Comparison of ENCODE assay signal across 30 mouse cellular contexts in the genomic region with DNA sequence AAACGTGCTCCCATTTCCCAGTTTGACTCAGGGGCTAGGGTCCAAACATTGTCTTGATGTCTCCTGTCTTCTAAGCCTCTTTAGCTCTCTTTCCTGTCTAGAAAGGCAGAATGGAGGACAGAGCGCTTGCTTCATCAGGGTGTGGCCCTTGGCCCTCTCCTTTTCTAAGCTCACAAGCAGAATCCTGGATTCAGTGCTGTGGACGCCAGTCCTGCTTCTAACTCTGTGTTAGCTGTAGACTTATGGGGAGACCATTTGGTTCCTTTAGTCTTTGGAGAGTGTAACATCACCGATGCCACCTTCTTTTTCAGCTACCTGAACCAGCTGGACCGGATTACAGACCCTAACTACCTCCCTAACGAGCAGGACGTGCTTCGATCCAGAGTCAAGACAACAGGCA. TPM values are rescaled to one million over a fixed set of nuclear protein-coding genes. Genes with fewer than 3 reads are reported as not detected.
DNase-seq lines count a peak whose midpoint lies in the region; ATAC-seq and TF ChIP-seq lines count a peak whose summit lies in the region.
"Had no signal": no experiment of that assay in that cellular context is flagged by ENCODE, and none has a peak within 500 bp of the region (broad histone marks: within the 10 kb centered on the region; RNA-seq: fewer than 3 reads in every experiment).

No protein-coding gene starts in this region.

- no peaks in the 10 kb centered on the region for H3K36me3 ChIP-seq in heart, embryonic 10.5 days
- peaks cover 35% of the 10 kb centered on the region for H3K36me3 ChIP-seq in G1E (replicated peaks)
- H3K36me3 ChIP-seq in liver, embryonic 15.5 days (replicated peaks): peaks cover 5% of the 10 kb centered on the region; the same call in 1 of the 2 replicates
- H3K36me3 ChIP-seq: forebrain, embryonic 15.5 days; hindbrain, embryonic 15.5 days; limb, embryonic 10.5 days; limb, embryonic 15.5 days; lung, embryonic 15.5 days; neural tube, embryonic 12.5 days had no signal

- peak overlapping the region; percentile 44; the same call in 1 of the 2 replicates for H3K27ac ChIP-seq in heart, embryonic 10.5 days
- peak overlapping the region; percentile 98 for H3K27ac ChIP-seq in liver, embryonic 15.5 days (replicated peaks)
- H3K27ac ChIP-seq: forebrain, embryonic 15.5 days; hindbrain, embryonic 15.5 days; kidney, postnatal 0 days; limb, embryonic 15.5 days; lung, embryonic 15.5 days; neural tube, embryonic 12.5 days had no signal

- WGBS in heart, embryonic 10.5 days: 79% methylated on average over 8 of the region's 8 CpGs
- WGBS in liver, embryonic 15.5 days (ENCODE audit: insufficient replicate concordance): 68% methylated on average over 8 of the region's 8 CpGs

- no peak for TF ChIP-seq CTCF in G1E (IDR thresholded peaks at IDR 0.05; ENCODE audit: low read depth, low read length)

- no peaks in the 10 kb centered on the region for H3K9me3 ChIP-seq in heart, embryonic 10.5 days
- H3K9me3 ChIP-seq in G1E (replicated peaks): no peaks in the 10 kb centered on the region
- H3K9me3 ChIP-seq in liver, embryonic 15.5 days (replicated peaks): no peaks in the 10 kb centered on the region
- H3K9me3 ChIP-seq: forebrain, embryonic 15.5 days; hindbrain, embryonic 15.5 days; limb, embryonic 10.5 days; limb, embryonic 15.5 days; lung, embryonic 15.5 days; neural tube, embryonic 12.5 days had no signal

- peak overlapping the region; percentile 41 for H3K9ac ChIP-seq in liver, embryonic 15.5 days
- H3K9ac ChIP-seq: forebrain, embryonic 15.5 days; hindbrain, embryonic 15.5 days; limb, embryonic 15.5 days; lung, embryonic 15.5 days; neural tube, embryonic 12.5 days had no signal

- H3K27me3 ChIP-seq in heart, embryonic 10.5 days (ENCODE audit: insufficient read depth, poor library complexity, severe bottlenecking): peaks cover 4% of the 10 kb centered on the region; the same call in 1 of the 2 replicates
- H3K27me3 ChIP-seq in G1E (ENCODE audit: insufficient read depth, low read length): no peaks in the 10 kb centered on the region
- no peaks in the 10 kb centered on the region for H3K27me3 ChIP-seq in liver, embryonic 15.5 days
- H3K27me3 ChIP-seq: forebrain, embryonic 15.5 days; hindbrain, embryonic 15.5 days; limb, embryonic 15.5 days; lung, embryonic 15.5 days; neural tube, embryonic 12.5 days had no signal

- peak overlapping the region; percentile 65 for H3K4me2 ChIP-seq in liver, embryonic 15.5 days
- H3K4me2 ChIP-seq: forebrain, embryonic 15.5 days; hindbrain, embryonic 15.5 days; limb, embryonic 15.5 days; lung, embryonic 15.5 days; midbrain, embryonic 11.5 days; neural tube, embryonic 12.5 days had no signal

- H3K4me1 ChIP-seq in heart, embryonic 10.5 days: peaks cover 19% of the 10 kb centered on the region
- H3K4me1 ChIP-seq in G1E (ENCODE audit: insufficient read depth, low read depth, low read length): peaks cover 85% of the 10 kb centered on the region
- peaks cover 92% of the 10 kb centered on the region for H3K4me1 ChIP-seq in liver, embryonic 15.5 days (replicated peaks)
- H3K4me1 ChIP-seq: hindbrain, embryonic 15.5 days; limb, embryonic 10.5 days; limb, embryonic 15.5 days; lung, embryonic 15.5 days; neural tube, embryonic 12.5 days had no signal

- no peak for ATAC-seq in G1E (ENCODE audit: extremely low read depth, insufficient number of reproducible peaks, low FRiP score, poor library complexity, severe bottlenecking)
- ATAC-seq in liver, embryonic 15.5 days (ENCODE audit: insufficient read depth): no peak
- no peak for ATAC-seq in megakaryocyte progenitor cell, adult 5-6 weeks (replicated peaks; ENCODE audit: poor library complexity)
- ATAC-seq: forebrain, embryonic 15.5 days; midbrain, embryonic 16.5 days had no signal

- DNase-seq in heart, embryonic 10.5 days (ENCODE audit: low spot score): peak; percentile 55
- DNase-seq in heart, adult 8-10 months (ENCODE audit: low spot score): no peak
- DNase-seq in G1E (ENCODE audit: low spot score) (no peak), liver (peak; percentile 56)
- no peak for DNase-seq in urinary bladder, adult 2 months (ENCODE audit: low spot score)
- DNase-seq: adrenal gland, postnatal 14 days; cerebellum, adult 11-12 months; cerebellum, adult 9-11 months; gastrocnemius, postnatal 25 days; heart, adult 11 months; kidney, adult 2 months; right cerebral cortex, adult 18-20 months; spleen, adult 18-20 months; thymus, adult 2 months; thymus, postnatal 36 days had no signal

- no peak overlapping the region for H3K4me3 ChIP-seq in heart, embryonic 10.5 days
- peak overlapping the region; percentile 31; the same call in 1 of the 2 replicates for H3K4me3 ChIP-seq in G1E (ENCODE audit: low read depth, low read length)
- H3K4me3 ChIP-seq in liver, embryonic 15.5 days (replicated peaks): peak overlapping the region; percentile 34
- H3K4me3 ChIP-seq: forebrain, embryonic 15.5 days; hindbrain, embryonic 15.5 days; limb, embryonic 10.5 days; limb, embryonic 15.5 days; lung, embryonic 15.5 days; neural tube, embryonic 12.5 days had no signal

RNA-seq across cellular contexts. Expression of gene Gnat2, which starts 5.1 kb away (rescaled TPM):
- 1.1 and 1.9 TPM in 2 replicates for polyA plus RNA-seq in heart, embryonic 10.5 days (2016; fragmentation: Nextera tagmentation; extraction: Ambion mirVana)
- total RNA-seq in heart, adult 8-10 months (2022): under 1 TPM in 2 of 4 experiments, not detected in 2; 0.28 to 0.47 TPM
- 9.0 and 10.2 TPM in 2 replicates for total RNA-seq in G1E (2014; fragmentation: Nextera tagmentation)
- 2.0 and 4.5 TPM in 2 replicates for total RNA-seq in G1E (2017)
- polyA plus RNA-seq in G1E (2012): 0.85 and 2.4 TPM in 2 replicates
- 2.7 and 3.8 TPM in 2 replicates for polyA plus RNA-seq in liver, embryonic 15.5 days (2015; fragmentation: Nextera tagmentation; extraction: Ambion mirVana)
- polyA plus RNA-seq in urinary bladder, adult 2 months (2012; rRNA removed): 0.39 and 0.57 TPM in 2 replicates
- total RNA-seq in megakaryocyte progenitor cell, adult 5-6 weeks (2015): 0.72 and 1.8 TPM in 2 replicates
- 1.0 and 2.0 TPM in 2 replicates for total RNA-seq in megakaryocyte progenitor cell, adult 5-6 weeks (2017)
- total RNA-seq: left cerebral cortex, postnatal 10 days; megakaryocyte, adult 5-6 weeks had no signal

RNA-seq across cellular contexts. Expression of gene Ampd2, which starts 11.2 kb away (rescaled TPM):
- polyA plus RNA-seq in heart, embryonic 10.5 days (2016; fragmentation: Nextera tagmentation; extraction: Ambion mirVana): 57.5 and 62.8 TPM in 2 replicates
- total RNA-seq in heart, adult 8-10 months (2022): 1 to 10 TPM; 3.9 to 5.2 (median 4.7) TPM
- total RNA-seq in G1E (2014; fragmentation: Nextera tagmentation) (169 and 188 TPM in 2 replicates), G1E (2017) (81.6 and 85.9 TPM in 2 replicates)
- 380 and 438 TPM in 2 replicates for polyA plus RNA-seq in G1E (2012)
- 63.7 and 76.6 TPM in 2 replicates for polyA plus RNA-seq in liver, embryonic 15.5 days (2015; fragmentation: Nextera tagmentation; extraction: Ambion mirVana)
- 33.5 and 37.8 TPM in 2 replicates for polyA plus RNA-seq in urinary bladder, adult 2 months (2012; rRNA removed)
- total RNA-seq in megakaryocyte progenitor cell, adult 5-6 weeks (2015): 52.9 and 63.6 TPM in 2 replicates
- total RNA-seq in megakaryocyte progenitor cell, adult 5-6 weeks (2017): 33.9 and 48.4 TPM in 2 replicates

RNA-seq across cellular contexts. Expression of gene Gnai3, which starts 48.3 kb away (rescaled TPM):
- polyA plus RNA-seq in heart, embryonic 10.5 days (2016; fragmentation: Nextera tagmentation; extraction: Ambion mirVana): 106 and 131 TPM in 2 replicates
- 10 to 100 TPM; 12.7 to 15.9 (median 13.0) TPM for total RNA-seq in heart, adult 8-10 months (2022)
- total RNA-seq in G1E (2014; fragmentation: Nextera tagmentation) (254 and 274 TPM in 2 replicates), G1E (2017) (413 and 481 TPM in 2 replicates)
- 36.8 and 37.9 TPM in 2 replicates for polyA plus RNA-seq in G1E (2012)
- polyA plus RNA-seq in liver, embryonic 15.5 days (2015; fragmentation: Nextera tagmentation; extraction: Ambion mirVana): 63.4 and 66.5 TPM in 2 replicates
- 70.4 and 75.8 TPM in 2 replicates for polyA plus RNA-seq in urinary bladder, adult 2 months (2012; rRNA removed)
- total RNA-seq in megakaryocyte progenitor cell, adult 5-6 weeks (2015): 143 and 147 TPM in 2 replicates
- 167 TPM in 2 replicates for total RNA-seq in megakaryocyte progenitor cell, adult 5-6 weeks (2017)

RNA-seq across cellular contexts. Expression of gene Gstm4, which starts 53.0 kb away (rescaled TPM):
- 16.9 and 21.1 TPM in 2 replicates for polyA plus RNA-seq in heart, embryonic 10.5 days (2016; fragmentation: Nextera tagmentation; extraction: Ambion mirVana)
- 10 to 100 TPM; 12.6 to 14.4 (median 13.3) TPM for total RNA-seq in heart, adult 8-10 months (2022)
- total RNA-seq in G1E (2014; fragmentation: Nextera tagmentation) (not detected in 2 replicates), G1E (2017) (not detected in 2 replicates)
- not detected in 2 replicates for polyA plus RNA-seq in G1E (2012)
- 18.5 and 19.1 TPM in 2 replicates for polyA plus RNA-seq in liver, embryonic 15.5 days (2015; fragmentation: Nextera tagmentation; extraction: Ambion mirVana)
- 128 and 151 TPM in 2 replicates for polyA plus RNA-seq in urinary bladder, adult 2 months (2012; rRNA removed)
- 12.5 and 15.8 TPM in 2 replicates for total RNA-seq in megakaryocyte progenitor cell, adult 5-6 weeks (2015)
- total RNA-seq in megakaryocyte progenitor cell, adult 5-6 weeks (2017): 15.1 and 22.1 TPM in 2 replicates

RNA-seq across cellular contexts. Expression of gene Gpr61, which starts 57.0 kb away (rescaled TPM):
- 0.11 and 0.33 TPM in 2 replicates for polyA plus RNA-seq in heart, embryonic 10.5 days (2016; fragmentation: Nextera tagmentation; extraction: Ambion mirVana)
- total RNA-seq in heart, adult 8-10 months (2022): not detected
- total RNA-seq in G1E (2014; fragmentation: Nextera tagmentation) (not detected in 2 replicates), G1E (2017) (under 0.01 and 0.11 TPM in 2 replicates)
- not detected in 2 replicates for polyA plus RNA-seq in G1E (2012)
- 0.02 TPM in 1 of 2 replicates, not detected in the other for polyA plus RNA-seq in liver, embryonic 15.5 days (2015; fragmentation: Nextera tagmentation; extraction: Ambion mirVana)
- polyA plus RNA-seq in urinary bladder, adult 2 months (2012; rRNA removed): 0.01 TPM in 1 of 2 replicates, not detected in the other
- total RNA-seq in megakaryocyte progenitor cell, adult 5-6 weeks (2015): not detected in 2 replicates
- total RNA-seq in megakaryocyte progenitor cell, adult 5-6 weeks (2017): not detected in 2 replicates
- total RNA-seq: adrenal gland, postnatal 14 days; gastrocnemius, adult 18-20 months; gastrocnemius, postnatal 25 days; hematopoietic stem cell, adult 5-6 weeks; megakaryocyte, adult 5-6 weeks had no signal
- polyA plus RNA-seq: kidney, adult 2 months; kidney, postnatal 0 days; thymus, adult 2 months had no signal

Comparison
In these comparisons a context has a peak if more than half of its experiments do, and no peak if none do; other contexts are left out.
1. DNase-seq: peak in heart, embryonic 10.5 days (single experiment) and liver (single experiment); none in heart, adult 8-10 months (single experiment), G1E (single experiment) and urinary bladder, adult 2 months (single experiment).